Mouse (Mus musculus): Measurements from ENCODE around the gene Rbms3. TPM values are rescaled to one million over a fixed set of nuclear protein-coding genes. Genes with fewer than 3 reads are reported as not detected.

Rbms3 gene
- total and polyA plus RNA-seq, 2 experiments from 2014 or later: 43.3 to 59.9 TPM

GRCm38 (mm10) chr9:117154590-117154989, 475.1 kb downstream of the Rbms3 start:
- no peaks in the 10 kb centered on the region for H3K4me1 ChIP-seq (ENCODE audit: insufficient read depth, low read length)
- no peaks in the 10 kb centered on the region for H3K9me3 ChIP-seq (ENCODE audit: low read length)
- no peaks in the 10 kb centered on the region for H3K27me3 ChIP-seq (ENCODE audit: insufficient read depth, low read length)
- H3K36me3 ChIP-seq (ENCODE audit: insufficient read depth, low read length): no peaks in the 10 kb centered on the region
- no peak overlapping the region for H3K9ac ChIP-seq (replicated peaks; ENCODE audit: low read length, poor library complexity, severe bottlenecking)
- no peak for TF ChIP-seq CTCF (IDR thresholded peaks at IDR 0.05)
- no peak overlapping the region for H3K4me2 ChIP-seq (ENCODE audit: low read depth, low read length, poor library complexity, severe bottlenecking)
- WGBS: 88% methylated on average over 4 of the region's 4 CpGs
- ATAC-seq (ENCODE audit: low FRiP score) (no peak), DNase-seq (ENCODE audit: low spot score) (no peak)
- H3K27ac ChIP-seq (ENCODE audit: low read depth, low read length): no peak overlapping the region
- H3K4me3 ChIP-seq (ENCODE audit: low read depth, low read length): no peak overlapping the region

GRCm38 (mm10) chr9:117153686-117154274, 475.9 kb downstream of the Rbms3 start:
- DNase-seq (ENCODE audit: low spot score): no peak
- Histone ChIP-seq H3K9me3 (ENCODE audit: low read length) (no peaks in the 10 kb centered on the region), H3K9ac (replicated peaks; ENCODE audit: low read length, poor library complexity, severe bottlenecking) (no peak overlapping the region), H3K27ac (ENCODE audit: low read depth, low read length) (no peak overlapping the region), H3K36me3 (ENCODE audit: insufficient read depth, low read length) (no peaks in the 10 kb centered on the region), H3K4me1 (ENCODE audit: insufficient read depth, low read length) (no peaks in the 10 kb centered on the region), H3K4me2 (ENCODE audit: low read depth, low read length, poor library complexity, severe bottlenecking) (peak overlapping the region; percentile 25; the same call in 1 of the 2 replicates), H3K4me3 (ENCODE audit: low read depth, low read length) (no peak overlapping the region), H3K27me3 (ENCODE audit: insufficient read depth, low read length) (no peaks in the 10 kb centered on the region)
- TF ChIP-seq CTCF (IDR thresholded peaks at IDR 0.05): no peak
- ATAC-seq (ENCODE audit: low FRiP score): no peak
- 58% methylated on average over 20 of the region's 20 CpGs for WGBS

- ATAC-seq (ENCODE audit: low FRiP score) (no peak), DNase-seq (ENCODE audit: low spot score) (no peak)
- H3K4me2 ChIP-seq (ENCODE audit: low read depth, low read length, poor library complexity, severe bottlenecking): no peak overlapping the region
- H3K9me3 ChIP-seq (ENCODE audit: low read length): no peaks in the 10 kb centered on the region
- no peak overlapping the region for H3K9ac ChIP-seq (replicated peaks; ENCODE audit: low read length, poor library complexity, severe bottlenecking)
- H3K4me1 ChIP-seq (ENCODE audit: insufficient read depth, low read length): no peaks in the 10 kb centered on the region
- no peak overlapping the region for H3K27ac ChIP-seq (ENCODE audit: low read depth, low read length)
- H3K27me3 ChIP-seq (ENCODE audit: insufficient read depth, low read length): no peaks in the 10 kb centered on the region
- H3K36me3 ChIP-seq (ENCODE audit: insufficient read depth, low read length): no peaks in the 10 kb centered on the region
- WGBS: 68% methylated on average over 3 of the region's 3 CpGs
- no peak for TF ChIP-seq CTCF (IDR thresholded peaks at IDR 0.05)
- H3K4me3 ChIP-seq (ENCODE audit: low read depth, low read length): no peak overlapping the region
These were observed 477.8 kb downstream of the Rbms3 start for GRCm38 (mm10) chr9:117151951-117152350.

- no peaks in the 10 kb centered on the region for H3K27me3 ChIP-seq (ENCODE audit: insufficient read depth, low read length)
- ATAC-seq (ENCODE audit: low FRiP score) (no peak), DNase-seq (ENCODE audit: low spot score) (peak; percentile 52)
- H3K4me2 ChIP-seq (ENCODE audit: low read depth, low read length, poor library complexity, severe bottlenecking): no peak overlapping the region
- no peaks in the 10 kb centered on the region for H3K36me3 ChIP-seq (ENCODE audit: insufficient read depth, low read length)
- no peak overlapping the region for H3K4me3 ChIP-seq (ENCODE audit: low read depth, low read length)
- no peak overlapping the region for H3K27ac ChIP-seq (ENCODE audit: low read depth, low read length)
- no peaks in the 10 kb centered on the region for H3K9me3 ChIP-seq (ENCODE audit: low read length)
- 77% methylated on average over 7 of the region's 7 CpGs for whole genome bisulfite sequencing
- no peak overlapping the region for H3K9ac ChIP-seq (replicated peaks; ENCODE audit: low read length, poor library complexity, severe bottlenecking)
- no peaks in the 10 kb centered on the region for H3K4me1 ChIP-seq (ENCODE audit: insufficient read depth, low read length)
- TF ChIP-seq CTCF (IDR thresholded peaks at IDR 0.05): no peak
These were observed 485.5 kb downstream of the Rbms3 start for GRCm38 (mm10) chr9:117144057-117144723.

- H3K27ac ChIP-seq (ENCODE audit: low read depth, low read length): no peak overlapping the region
- no peak overlapping the region for H3K9ac ChIP-seq (replicated peaks; ENCODE audit: low read length, poor library complexity, severe bottlenecking)
- WGBS: 97% methylated on average over 3 of the region's 3 CpGs
- H3K36me3 ChIP-seq (ENCODE audit: insufficient read depth, low read length): no peaks in the 10 kb centered on the region
- H3K27me3 ChIP-seq (ENCODE audit: insufficient read depth, low read length): no peaks in the 10 kb centered on the region
- DNase-seq (ENCODE audit: low spot score) (no peak), ATAC-seq (ENCODE audit: low FRiP score) (no peak)
- H3K4me1 ChIP-seq (ENCODE audit: insufficient read depth, low read length): no peaks in the 10 kb centered on the region
- no peak overlapping the region for H3K4me3 ChIP-seq (ENCODE audit: low read depth, low read length)
- H3K9me3 ChIP-seq (ENCODE audit: low read length): no peaks in the 10 kb centered on the region
- no peak overlapping the region for H3K4me2 ChIP-seq (ENCODE audit: low read depth, low read length, poor library complexity, severe bottlenecking)
- no peak for TF ChIP-seq CTCF (IDR thresholded peaks at IDR 0.05)
These were observed 489.7 kb downstream of the Rbms3 start for GRCm38 (mm10) chr9:117139971-117140370.

- Histone ChIP-seq H3K4me2 (ENCODE audit: low read depth, low read length, poor library complexity, severe bottlenecking) (no peak overlapping the region), H3K9ac (replicated peaks; ENCODE audit: low read length, poor library complexity, severe bottlenecking) (no peak overlapping the region), H3K4me3 (ENCODE audit: low read depth, low read length) (no peak overlapping the region), H3K4me1 (ENCODE audit: insufficient read depth, low read length) (no peaks in the 10 kb centered on the region), H3K27ac (ENCODE audit: low read depth, low read length) (no peak overlapping the region), H3K36me3 (ENCODE audit: insufficient read depth, low read length) (no peaks in the 10 kb centered on the region), H3K27me3 (ENCODE audit: insufficient read depth, low read length) (no peaks in the 10 kb centered on the region), H3K9me3 (ENCODE audit: low read length) (no peaks in the 10 kb centered on the region)
- no peak for DNase-seq (ENCODE audit: low spot score)
- TF ChIP-seq CTCF (IDR thresholded peaks at IDR 0.05): no peak
- 43% methylated on average over 5 of the region's 5 CpGs for WGBS
- ATAC-seq (ENCODE audit: low FRiP score): no peak
These were observed 493.3 kb downstream of the Rbms3 start for GRCm38 (mm10) chr9:117136410-117136809.

All from midbrain, postnatal 0 days (tissue).